Mouse (Mus musculus) kidney, embryonic 16.5 days (tissue): Measurements from ENCODE around the gene Hist1h2ae. TPM values are rescaled to one million over a fixed set of nuclear protein-coding genes. Genes with fewer than 3 reads are reported as not detected.
"Not testable (repeated sequence)": the region's sequence is repeated elsewhere in the genome, so short reads cannot be mapped to it uniquely, and the experiment has no call there.

ENCODE experiments used
- ATAC-seq: fragments of 200-750 bp; cut with Nextera tagmentation; 2 replicates; pipeline ENCODE4 v1.8.0; 2017; ENCODE audit warnings: moderate TSS enrichment; ENCODE audit not compliant: low FRiP score, low TSS enrichment
- H3K27ac ChIP-seq: fragments of 300-500 bp; sonication (generic); 2 replicates; pipeline ENCODE4 v1.5.1; 2014; ENCODE audit warnings: low read length
- H3K27me3 ChIP-seq: fragments of 300-500 bp; sonication (generic); 2 replicates; pipeline ENCODE4 v1.6.1; 2014; ENCODE audit warnings: low read length, control low read depth, mixed read lengths; ENCODE audit not compliant: insufficient read depth
- H3K36me3 ChIP-seq: fragments of 300-500 bp; sonication (generic); 2 replicates; pipeline ENCODE4 v1.6.1; 2014; ENCODE audit warnings: low read length, control low read depth, mixed read lengths; ENCODE audit not compliant: insufficient read depth
- H3K4me1 ChIP-seq: fragments of 300-500 bp; sonication (generic); 2 replicates; pipeline ENCODE4 v1.6.1; 2014; ENCODE audit warnings: low read length, control low read depth, mixed read lengths; ENCODE audit not compliant: insufficient read depth
- H3K4me2 ChIP-seq: fragments of 300-500 bp; sonication (generic); replicated peaks from 2 replicates; pipeline ENCODE4 v1.6.1; 2014; ENCODE audit warnings: low read depth, low read length
- H3K4me3 ChIP-seq: fragments of 300-500 bp; sonication (generic); 2 replicates; pipeline ENCODE4 v1.5.1; 2014; ENCODE audit warnings: mild to moderate bottlenecking, low read length
- H3K9ac ChIP-seq: fragments of 300-500 bp; sonication (generic); replicated peaks from 2 replicates; pipeline ENCODE4 v1.6.1; 2014; ENCODE audit warnings: low read length
- H3K9me3 ChIP-seq: fragments of 300-500 bp; sonication (generic); 2 replicates; pipeline ENCODE4 v1.6.1; 2016; ENCODE audit warnings: low read length, control low read depth
- WGBS: fragments of 180-500 bp; shearing (Covaris S2); extraction: QIAGEN DNeasy Blood & Tissue Kit; methylation state at CpG from one replicate; pipeline ENCODE4 v1.1.7; 2014; 5-methylcytosine and 5-hydroxymethylcytosine counted together
- polyA plus RNA-seq: library from polyadenylated mRNA; unstranded; fragments of >200 nt; fragmentation: Nextera tagmentation; extraction: Ambion mirVana; gene quantifications from 2 replicates; pipeline ENCODE4 v1.2.1, GENCODE M21; 2015

Gene Hist1h2ae
- polyA plus RNA-seq, 1 experiment from 2014 or later = 57.7 TPM

GRCm38 (mm10) chr13:23585029-23585441 lies 14.0 kb upstream of the Hist1h2ae start:
- H3K9me3 ChIP-seq = no peaks in the 10 kb centered on the region
- WGBS = under 1% methylated on average over 21 of the region's 21 CpGs
- H3K9ac ChIP-seq = peak overlapping the region; percentile 88
- peak overlapping the region; percentile 83 for H3K4me2 ChIP-seq
- H3K36me3 ChIP-seq = no peaks in the 10 kb centered on the region
- no peak for ATAC-seq
- H3K4me3 ChIP-seq = peak overlapping the region; percentile 46
- no peaks in the 10 kb centered on the region for H3K27me3 ChIP-seq
- peaks cover 35% of the 10 kb centered on the region for H3K4me1 ChIP-seq
- H3K27ac ChIP-seq = peak overlapping the region; percentile 95

- Histone ChIP-seq H3K27ac (peak overlapping the region; percentile 95), H3K9me3 (no peaks in the 10 kb centered on the region), H3K9ac (peak overlapping the region; percentile 88), H3K27me3 (no peaks in the 10 kb centered on the region), H3K4me3 (peak overlapping the region; percentile 46), H3K4me1 (peaks cover 35% of the 10 kb centered on the region), H3K36me3 (no peaks in the 10 kb centered on the region), H3K4me2 (peak overlapping the region; percentile 83)
- ATAC-seq = no peak
Measured at GRCm38 (mm10) chr13:23584331-23584730, 13.3 kb upstream of the Hist1h2ae start.

GRCm38 (mm10) chr13:23583387-23584068 lies 12.5 kb upstream of the Hist1h2ae start:
- no peak overlapping the region for H3K4me3 ChIP-seq
- H3K4me2 ChIP-seq = peak overlapping the region; percentile 7; the same call in 1 of the 2 replicates
- H3K4me1 ChIP-seq = peaks cover 35% of the 10 kb centered on the region
- no peaks in the 10 kb centered on the region for H3K9me3 ChIP-seq
- H3K9ac ChIP-seq = peak overlapping the region; percentile 7; the same call in 1 of the 2 replicates
- no peaks in the 10 kb centered on the region for H3K27me3 ChIP-seq
- no peak for ATAC-seq
- no peaks in the 10 kb centered on the region for H3K36me3 ChIP-seq
- peak overlapping the region; percentile 92 for H3K27ac ChIP-seq

GRCm38 (mm10) chr13:23582219-23583056 lies 11.4 kb upstream of the Hist1h2ae start:
- no peak for ATAC-seq
- H3K27ac ChIP-seq = peak overlapping the region; percentile 92
- peak overlapping the region; percentile 71 for H3K4me2 ChIP-seq
- no peaks in the 10 kb centered on the region for H3K9me3 ChIP-seq
- H3K9ac ChIP-seq = peak overlapping the region; percentile 79
- peak overlapping the region; percentile 65 for H3K4me3 ChIP-seq
- no peaks in the 10 kb centered on the region for H3K36me3 ChIP-seq
- H3K4me1 ChIP-seq = peaks cover 35% of the 10 kb centered on the region
- WGBS = 6% methylated on average over 6 of the region's 6 CpGs
- no peaks in the 10 kb centered on the region for H3K27me3 ChIP-seq

- Histone ChIP-seq H3K9me3 (no peaks in the 10 kb centered on the region), H3K36me3 (no peaks in the 10 kb centered on the region), H3K4me1 (peaks cover 37% of the 10 kb centered on the region), H3K4me3 (peak within 1 kb of the TSS; percentile 65), H3K27me3 (no peaks in the 10 kb centered on the region), H3K9ac (peak within 1 kb of the TSS; percentile 79), H3K27ac (peak within 1 kb of the TSS; percentile 92), H3K4me2 (peak within 1 kb of the TSS; percentile 71)
- 0% methylated on average over 43 of the region's 43 CpGs for WGBS
- ATAC-seq = peak; percentile 93
Measured at GRCm38 (mm10) chr13:23581408-23582218, 10.6 kb upstream of the Hist1h2ae start, which contains the start of gene Hist1h4d. Hist1h4d (plus strand) TSS chr13:23581598.

GRCm38 (mm10) chr13:23577835-23578234 lies 6.8 kb upstream of the Hist1h2ae start:
- no peak overlapping the region for H3K4me3 ChIP-seq
- 94% methylated on average over 1 of the region's 1 CpGs for WGBS
- H3K4me1 ChIP-seq = peaks cover 22% of the 10 kb centered on the region
- H3K27me3 ChIP-seq = no peaks in the 10 kb centered on the region
- no peaks in the 10 kb centered on the region for H3K9me3 ChIP-seq
- no peak overlapping the region for H3K9ac ChIP-seq
- H3K27ac ChIP-seq = no peak overlapping the region
- ATAC-seq = no peak
- no peaks in the 10 kb centered on the region for H3K36me3 ChIP-seq
- H3K4me2 ChIP-seq = no peak overlapping the region

GRCm38 (mm10) chr13:23576906-23577639 lies 6.1 kb upstream of the Hist1h2ae start:
- no peaks in the 10 kb centered on the region for H3K36me3 ChIP-seq
- H3K4me1 ChIP-seq = peaks cover 19% of the 10 kb centered on the region
- peak overlapping the region; percentile 89 for H3K27ac ChIP-seq
- peak overlapping the region; percentile 61 for H3K4me2 ChIP-seq
- H3K9me3 ChIP-seq = no peaks in the 10 kb centered on the region
- no peaks in the 10 kb centered on the region for H3K27me3 ChIP-seq
- WGBS = 38% methylated on average over 6 of the region's 6 CpGs
- H3K9ac ChIP-seq = peak overlapping the region; percentile 79
- no peak for ATAC-seq
- H3K4me3 ChIP-seq = peak overlapping the region; percentile 54

- Histone ChIP-seq H3K36me3 (no peaks in the 10 kb centered on the region), H3K4me2 (peak overlapping the region; percentile 61), H3K4me3 (peak overlapping the region; percentile 54), H3K9me3 (no peaks in the 10 kb centered on the region), H3K27ac (peak overlapping the region; percentile 89), H3K27me3 (no peaks in the 10 kb centered on the region), H3K4me1 (peaks cover 15% of the 10 kb centered on the region), H3K9ac (peak overlapping the region; percentile 79)
- ATAC-seq = no peak
- 7% methylated on average over 7 of the region's 7 CpGs for WGBS
Measured at GRCm38 (mm10) chr13:23576351-23576881, 5.4 kb upstream of the Hist1h2ae start.

- peak overlapping the region; percentile 54 for H3K4me3 ChIP-seq
- peak overlapping the region; percentile 61 for H3K4me2 ChIP-seq
- peak overlapping the region; percentile 89 for H3K27ac ChIP-seq
- not testable (repeated sequence) for H3K36me3 ChIP-seq, H3K27me3 ChIP-seq, ATAC-seq, H3K9me3 ChIP-seq
- peaks cover 15% of the 10 kb centered on the region for H3K4me1 ChIP-seq
- WGBS = under 1% methylated on average over 8 of the region's 40 CpGs
- peak overlapping the region; percentile 79 for H3K9ac ChIP-seq
Measured at GRCm38 (mm10) chr13:23575864-23576313, 4.9 kb upstream of the Hist1h2ae start.
